In genomic region chr11:18988637-18989263, GRCm38 (mm10) we compare ENCODE assay signal across 16 mouse cellular contexts. TPM values are rescaled to one million over a fixed set of nuclear protein-coding genes. Genes with fewer than 3 reads are reported as not detected.
DNase-seq lines count a peak whose midpoint lies in the region; ATAC-seq and TF ChIP-seq lines count a peak whose summit lies in the region.
"Had no signal": no experiment of that assay in that cellular context is flagged by ENCODE, and none has a peak within 500 bp of the region (broad histone marks: within the 10 kb centered on the region; RNA-seq: fewer than 3 reads in every experiment).

No protein-coding gene starts in this region.

- H3K27me3 ChIP-seq in hindbrain, embryonic 15.5 days = no peaks in the 10 kb centered on the region
- H3K27me3 ChIP-seq in hindbrain, embryonic 10.5 days (ENCODE audit: insufficient read depth, poor library complexity, severe bottlenecking) = no peaks in the 10 kb centered on the region
- H3K27me3 ChIP-seq in heart, postnatal 0 days (ENCODE audit: control insufficient read depth, insufficient read depth, low read length) = no peaks in the 10 kb centered on the region
- H3K27me3 ChIP-seq: embryonic facial prominence, embryonic 13.5 days; forebrain, embryonic 15.5 days; lung, embryonic 15.5 days; megakaryocyte, embryonic 14.5 days had no signal

- no peak overlapping the region for H3K4me2 ChIP-seq in hindbrain, embryonic 15.5 days
- H3K4me2 ChIP-seq in heart, postnatal 0 days (ENCODE audit: low read depth, low read length) = no peak overlapping the region
- H3K4me2 ChIP-seq: embryonic facial prominence, embryonic 13.5 days; lung, embryonic 15.5 days had no signal

- H3K27ac ChIP-seq in hindbrain, embryonic 15.5 days (replicated peaks) = peak overlapping the region; percentile 49; the same call in 1 of the 2 replicates
- no peak overlapping the region for H3K27ac ChIP-seq in hindbrain, embryonic 10.5 days
- H3K27ac ChIP-seq in heart, postnatal 0 days (ENCODE audit: low read depth) = peak overlapping the region; percentile 71
- H3K27ac ChIP-seq: lung, embryonic 15.5 days had no signal

- TF ChIP-seq EP300 in heart, postnatal 0 days (IDR thresholded peaks at IDR 0.05; ENCODE audit: low read depth) = peak; percentile 59; the same call in 1 of the 2 replicates

- no peak overlapping the region for H3K4me3 ChIP-seq in hindbrain, embryonic 15.5 days
- no peak overlapping the region for H3K4me3 ChIP-seq in hindbrain, embryonic 10.5 days
- no peak overlapping the region for H3K4me3 ChIP-seq in heart, postnatal 0 days (ENCODE audit: low read depth, low read length)
- H3K4me3 ChIP-seq: embryonic facial prominence, embryonic 13.5 days; forebrain, embryonic 15.5 days; lung, embryonic 15.5 days; megakaryocyte, embryonic 14.5 days had no signal

- DNase-seq in cerebellum, postnatal 25 days = peak; percentile 33 to 40
- DNase-seq in cerebellum, postnatal 14 days = no peak
- DNase-seq in hindbrain, embryonic 10.5 days (ENCODE audit: low spot score) = no peak
- peak; percentile 28 for DNase-seq in adipocyte (ENCODE audit: low spot score)
- DNase-seq in heart, postnatal 0 days (ENCODE audit: low spot score) = peak; percentile 64
- DNase-seq in kidney, postnatal 36 days = no peak
- DNase-seq in ovary, postnatal 10 days (ENCODE audit: low spot score) = no peak
- DNase-seq: cerebellum, postnatal 10 days; gastrocnemius, postnatal 10 days; liver; right cerebral cortex, postnatal 25 days had no signal

- TF ChIP-seq CTCF in heart, postnatal 0 days (IDR thresholded peaks at IDR 0.05; ENCODE audit: low read depth) = no peak

- H3K9ac ChIP-seq in hindbrain, embryonic 15.5 days = no peak overlapping the region
- no peak overlapping the region for H3K9ac ChIP-seq in heart, postnatal 0 days (replicated peaks; ENCODE audit: low read depth, low read length)
- H3K9ac ChIP-seq: embryonic facial prominence, embryonic 13.5 days; forebrain, embryonic 15.5 days; lung, embryonic 15.5 days had no signal

- H3K36me3 ChIP-seq in hindbrain, embryonic 15.5 days = peaks cover 22% of the 10 kb centered on the region
- peaks cover 100% of the 10 kb centered on the region for H3K36me3 ChIP-seq in hindbrain, embryonic 10.5 days
- H3K36me3 ChIP-seq in heart, postnatal 0 days (replicated peaks; ENCODE audit: control insufficient read depth, insufficient read depth, low read length) = peaks cover 41% of the 10 kb centered on the region

- H3K9me3 ChIP-seq in hindbrain, embryonic 15.5 days = no peaks in the 10 kb centered on the region
- no peaks in the 10 kb centered on the region for H3K9me3 ChIP-seq in hindbrain, embryonic 10.5 days
- no peaks in the 10 kb centered on the region for H3K9me3 ChIP-seq in heart, postnatal 0 days (replicated peaks; ENCODE audit: control insufficient read depth, low read length)
- H3K9me3 ChIP-seq: embryonic facial prominence, embryonic 13.5 days; forebrain, embryonic 15.5 days; lung, embryonic 15.5 days; megakaryocyte, embryonic 14.5 days had no signal

- H3K4me1 ChIP-seq in hindbrain, embryonic 15.5 days (replicated peaks) = peaks cover 55% of the 10 kb centered on the region
- H3K4me1 ChIP-seq in hindbrain, embryonic 10.5 days (replicated peaks) = peaks cover 79% of the 10 kb centered on the region
- peaks cover 32% of the 10 kb centered on the region for H3K4me1 ChIP-seq in heart, postnatal 0 days (ENCODE audit: control insufficient read depth, insufficient read depth)

- no peak for ATAC-seq in hindbrain, embryonic 15.5 days (ENCODE audit: low FRiP score, low read depth)
- peak; percentile 72 for ATAC-seq in heart, postnatal 0 days (ENCODE audit: insufficient read depth, low read depth)

- 48% methylated on average over 4 of the region's 4 CpGs for WGBS in hindbrain, embryonic 15.5 days
- 72% methylated on average over 4 of the region's 4 CpGs for WGBS in hindbrain, embryonic 10.5 days
- 23% methylated on average over 4 of the region's 4 CpGs for WGBS in heart, postnatal 0 days

RNA-seq across cellular contexts. Expression of gene Meis1, which starts 30.0 kb away (rescaled TPM):
- polyA plus RNA-seq in hindbrain, embryonic 15.5 days (2015; fragmentation: Nextera tagmentation; extraction: Ambion mirVana) = 159 and 178 TPM in 2 replicates
- polyA plus RNA-seq in hindbrain, embryonic 10.5 days (2016; fragmentation: Nextera tagmentation; extraction: Ambion mirVana) = 92.9 and 123 TPM in 2 replicates
- total RNA-seq in heart, postnatal 0 days (2014; rRNA removed; ENCODE audit: low replicate concordance) = 24.8 and 34.8 TPM in 2 replicates
- polyA plus RNA-seq in heart, postnatal 0 days (2015; fragmentation: Nextera tagmentation; extraction: Ambion mirVana) = 35.4 and 36.5 TPM in 2 replicates

Comparison
In these comparisons a context has a peak if more than half of its experiments do, and no peak if none do; other contexts are left out.
1. DNase-seq: peak in cerebellum, postnatal 25 days (2 of 2), adipocyte (single experiment) and heart, postnatal 0 days (single experiment); none in cerebellum, postnatal 14 days (0 of 2), hindbrain, embryonic 10.5 days (single experiment), kidney, postnatal 36 days (0 of 2) and ovary, postnatal 10 days (single experiment).